Mouse (Mus musculus) heart, postnatal 4 days (tissue): ENCODE results near the gene Pip5kl1. TPM values are rescaled to one million over a fixed set of nuclear protein-coding genes. Genes with fewer than 3 reads are reported as not detected.

Source experiments
- DNase-seq: peaks from one replicate; pipeline ENCODE4 v3.0.0; 2021
- total RNA-seq, 2 experiments: library from RNA; stranded (reverse); gene quantifications; 2 replicates each; pipeline ENCODE4 v1.2.3; 2021

Pip5kl1 gene
- total RNA-seq, 2 experiments from 2014 or later = 0.26 TPM; not detected in 1

DNA sequence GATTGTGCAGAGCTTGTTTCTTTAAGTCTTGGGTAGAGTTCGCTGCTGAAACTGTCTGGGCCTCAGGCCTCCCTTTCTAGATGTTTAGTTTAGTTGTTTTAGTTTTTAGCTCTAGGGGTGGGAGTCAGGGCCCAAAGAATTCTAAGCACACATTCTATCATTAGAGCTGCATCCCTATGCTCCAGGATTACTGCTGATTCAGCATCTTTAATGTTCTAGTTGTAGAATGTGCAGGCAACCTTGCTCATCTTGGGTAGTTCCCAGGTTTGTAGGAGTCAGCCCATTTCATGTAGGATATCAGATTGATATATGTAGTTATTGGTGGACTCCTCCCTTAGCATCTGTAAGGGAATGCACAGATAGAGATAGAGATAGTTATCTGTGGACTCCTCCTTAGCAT lies 42.5 kb downstream of the Pip5kl1 start:
- DNase-seq = no peak

DNA sequence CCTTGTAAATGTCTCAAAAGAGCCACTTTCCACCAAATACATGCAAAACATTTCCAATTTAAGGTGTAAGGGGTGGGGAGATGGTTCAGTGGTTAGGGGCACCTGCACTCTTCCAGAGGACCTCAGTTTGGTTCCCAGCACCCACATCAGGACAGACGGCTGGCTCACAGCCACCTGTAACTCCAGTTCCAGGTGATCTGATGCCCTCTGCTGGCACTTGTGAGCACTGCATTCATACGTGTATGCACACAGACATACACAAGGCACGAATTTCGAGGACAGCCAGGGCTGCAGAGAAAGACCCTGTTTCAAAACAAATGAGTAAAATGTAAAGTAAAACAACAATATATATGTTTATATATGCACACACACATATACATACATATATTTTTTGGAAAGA lies 43.0 kb downstream of the Pip5kl1 start:
- peak; percentile 49 for DNase-seq

- no peak for DNase-seq
Observed at GRCm38 (mm10) chr2:32618051-32618450, 43.5 kb downstream of the Pip5kl1 start.

DNA sequence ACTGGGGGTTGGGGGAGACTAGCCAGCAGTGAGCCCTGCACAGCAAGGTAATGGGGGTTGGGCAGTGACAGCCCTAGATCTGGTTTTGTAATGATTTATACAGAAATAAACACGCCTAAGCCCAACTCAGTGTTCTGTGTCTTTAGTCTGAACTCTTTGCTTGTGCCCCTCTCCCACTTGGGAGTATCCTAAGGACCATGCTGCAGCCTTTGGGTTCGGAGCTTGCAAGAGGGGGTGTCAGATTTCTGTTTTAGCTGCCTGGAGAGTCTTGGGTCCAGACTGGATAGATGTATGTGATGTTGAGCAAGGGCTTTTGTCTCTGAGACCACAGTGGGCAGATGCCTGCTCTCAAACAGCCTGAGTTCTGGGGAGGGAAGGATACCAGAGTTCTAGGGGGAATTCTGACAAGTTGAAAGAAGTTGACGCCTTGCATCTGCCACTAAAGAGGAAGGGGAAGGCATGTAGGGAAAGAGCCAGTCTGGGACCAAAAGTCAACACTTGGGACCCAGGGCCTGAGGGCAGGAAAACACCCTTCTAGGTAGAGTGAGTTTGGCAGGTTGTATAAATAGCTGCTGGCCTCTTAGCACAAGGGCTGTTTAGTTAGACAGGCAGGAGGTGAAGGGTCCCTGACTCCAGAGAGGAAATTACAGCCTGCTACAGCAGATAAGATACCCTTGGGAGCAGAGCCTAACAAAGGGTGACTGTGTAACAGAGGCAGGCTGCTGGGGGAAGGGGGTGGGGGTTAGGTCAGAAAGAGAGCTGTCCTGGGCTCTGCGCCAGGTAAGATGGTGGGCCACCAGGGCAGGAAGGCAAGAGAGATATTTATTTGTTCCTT lies 46.3 kb downstream of the Pip5kl1 start:
- DNase-seq = peak; percentile 91

- DNase-seq = no peak
Observed at GRCm38 (mm10) chr2:32621517-32621859, 46.9 kb downstream of the Pip5kl1 start, which contains the start of gene Ak1. Ak1 (plus strand) TSS chr2:32621758.

- no peak for DNase-seq
Observed at GRCm38 (mm10) chr2:32624111-32624748, 49.6 kb downstream of the Pip5kl1 start.

DNA sequence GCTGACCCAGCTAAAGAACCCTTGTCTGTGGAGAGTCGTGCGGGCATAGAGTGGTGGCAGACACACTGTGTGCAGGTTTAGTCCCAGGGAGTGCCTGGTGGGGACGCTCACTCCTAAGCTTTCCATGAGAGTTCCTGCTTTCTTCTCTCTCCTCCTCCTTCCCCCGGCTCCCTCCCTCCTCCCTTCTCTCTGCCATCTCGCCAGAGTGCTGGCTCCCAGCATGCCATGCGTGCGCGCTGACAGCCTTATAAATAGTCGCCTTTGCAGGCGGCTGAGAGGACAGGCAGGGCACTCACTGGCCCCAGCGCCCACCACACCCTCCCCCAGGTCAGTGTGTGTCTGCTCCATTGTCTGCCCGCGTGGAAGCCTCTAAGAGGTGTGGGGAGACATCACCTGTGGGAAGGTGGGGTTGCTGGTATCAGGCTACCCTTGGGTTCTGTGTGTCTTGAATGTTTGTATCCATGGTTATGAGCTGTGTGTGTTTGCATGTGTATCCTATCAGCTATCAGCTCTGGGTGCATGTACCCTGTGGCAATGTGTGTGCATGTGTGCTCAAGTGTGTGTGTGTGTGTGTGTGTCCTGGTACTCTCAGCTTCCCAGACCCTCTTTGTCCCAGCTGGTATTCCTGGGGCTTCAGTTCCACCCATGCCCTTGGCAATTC lies 50.7 kb downstream of the Pip5kl1 start:
- DNase-seq = peak; percentile 89

DNA sequence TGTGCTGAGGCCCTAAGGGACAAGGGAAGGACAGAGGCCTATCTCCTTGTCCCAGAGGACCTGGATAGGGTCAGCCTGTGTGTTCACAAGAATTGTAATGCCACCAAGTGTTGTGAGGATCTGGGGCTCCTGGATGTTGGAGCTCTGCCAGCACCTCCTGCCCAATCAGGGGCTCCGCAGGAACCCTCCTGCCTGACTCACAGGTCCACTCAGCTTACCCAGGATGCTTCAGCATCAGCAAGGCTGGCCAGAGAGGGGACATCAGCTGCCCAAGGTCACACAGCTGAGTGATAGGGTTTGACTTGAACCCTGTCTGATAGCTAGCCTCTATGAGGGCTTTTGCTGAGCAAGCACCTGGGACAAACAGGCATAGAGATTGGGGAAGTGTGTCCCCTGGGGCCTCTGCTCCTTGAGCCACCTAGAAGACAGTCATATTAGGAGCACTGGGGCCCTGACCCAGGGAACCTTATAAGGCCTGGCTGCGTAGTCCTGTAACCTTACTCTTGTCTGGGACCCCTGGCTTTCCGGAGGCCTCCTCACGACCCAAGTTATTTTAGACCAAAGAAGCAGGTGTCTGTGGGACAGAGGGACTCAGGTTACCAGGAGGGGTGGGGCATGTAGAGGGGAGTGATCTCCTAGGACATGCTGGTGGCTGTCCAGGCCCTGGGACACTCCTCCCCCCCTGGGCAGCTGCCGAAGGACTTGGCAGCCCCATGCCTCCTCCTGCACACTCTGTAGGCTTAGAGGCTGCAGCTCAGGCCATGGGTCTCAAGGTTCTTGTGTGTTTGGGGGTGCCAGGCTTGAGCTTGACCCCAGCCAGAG lies 51.5 kb downstream of the Pip5kl1 start:
- peak; percentile 83 for DNase-seq

- no peak for DNase-seq
Observed at GRCm38 (mm10) chr2:32627266-32628043, 52.9 kb downstream of the Pip5kl1 start.

DNA sequence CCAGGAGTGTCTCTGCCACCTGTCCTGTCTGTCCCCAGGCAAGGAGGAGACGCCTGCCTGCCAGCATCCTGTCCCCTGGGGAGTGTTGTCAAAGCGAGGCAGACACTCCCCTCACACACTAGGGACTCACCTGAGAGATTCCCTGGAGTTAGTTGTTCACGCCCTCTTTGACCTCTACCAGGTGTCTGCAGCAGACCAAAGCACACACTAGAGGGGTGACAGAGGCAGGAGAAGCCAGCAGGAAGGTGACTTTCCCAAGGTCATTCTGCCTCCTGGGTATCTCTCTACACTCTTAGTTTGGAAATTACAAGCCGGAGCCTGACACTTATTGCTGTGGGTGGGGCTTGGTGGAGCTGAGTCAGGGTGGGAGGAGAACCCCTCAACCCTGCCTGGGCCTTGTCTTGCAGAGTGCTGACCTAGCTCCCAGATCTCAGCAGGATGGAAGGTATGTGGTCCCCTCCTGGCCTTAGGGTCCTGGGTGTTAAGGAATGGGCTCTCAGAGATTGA lies 53.5 kb downstream of the Pip5kl1 start:
- no peak for DNase-seq

DNA sequence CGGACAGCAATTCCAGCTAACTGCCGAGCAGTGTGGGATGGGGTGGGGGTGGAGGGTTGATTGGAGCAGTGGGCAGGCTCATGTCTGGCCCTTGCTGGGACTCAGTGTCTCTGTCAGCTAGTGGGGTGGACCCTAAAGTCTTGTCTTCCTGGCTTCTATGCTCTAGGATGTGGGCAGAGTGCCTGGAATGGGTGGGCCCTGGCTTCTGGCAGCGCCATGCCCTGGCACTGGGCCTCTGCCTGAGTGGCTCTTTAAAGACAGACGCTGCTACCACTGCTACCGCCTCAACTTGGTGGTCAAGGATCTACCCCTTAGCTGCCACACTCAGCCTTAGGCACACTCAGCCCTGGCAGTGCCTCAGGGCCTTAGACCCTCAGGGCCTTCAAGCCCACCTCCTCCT lies 54.1 kb downstream of the Pip5kl1 start:
- DNase-seq = peak; percentile 91

GRCm38 (mm10) chr2:32629276-32629976 lies 54.8 kb downstream of the Pip5kl1 start:
- DNase-seq = peak; percentile 69

GRCm38 (mm10) chr2:32630036-32630435 lies 55.4 kb downstream of the Pip5kl1 start:
- no peak for DNase-seq

- DNase-seq = no peak
Observed at GRCm38 (mm10) chr2:32631046-32631445, 56.4 kb downstream of the Pip5kl1 start.

- peak; percentile 90 for DNase-seq
Observed at GRCm38 (mm10) chr2:32631737-32632394, 57.3 kb downstream of the Pip5kl1 start.

Other genes with a start within 250 kb of the Pip5kl1 start
- gene Ciz1, start 222.5 kb upstream of the Pip5kl1 start, total RNA-seq = 10 to 100 TPM; 34.5 to 48.3 TPM
- gene Dnm1, start 221.5 kb upstream of the Pip5kl1 start, total RNA-seq = 1 to 10 TPM; 9.0 to 9.6 TPM
- gene 1110008P14Rik, start 192.9 kb upstream of the Pip5kl1 start, total RNA-seq = 10 to 100 TPM; 43.7 to 47.6 TPM
- gene Lcn2, start 186.5 kb upstream of the Pip5kl1 start, total RNA-seq = 1 to 10 TPM; 3.1 to 3.4 TPM
- 10 to 100 TPM; 59.7 to 60.2 TPM for gene Ptges2, start 178.9 kb upstream of the Pip5kl1 start, total RNA-seq
- gene Naif1, start 124.3 kb upstream of the Pip5kl1 start, total RNA-seq = 1 to 10 TPM; 3.5 to 3.6 TPM
- gene Slc25a25, start 123.4 kb upstream of the Pip5kl1 start, total RNA-seq = 10 to 100 TPM; 16.4 to 22.2 TPM
- gene Fam102a, start 39.5 kb upstream of the Pip5kl1 start, total RNA-seq = 10 to 100 TPM in 1 of 2 experiments, 1 to 10 TPM in 1; 9.9 to 11.0 TPM
- gene Dpm2, start 3.9 kb upstream of the Pip5kl1 start, total RNA-seq = 10 to 100 TPM; 32.5 to 34.4 TPM
- gene 9430097D07Rik, start 887 bp downstream of the Pip5kl1 start, total RNA-seq = not detected
- gene St6galnac4, start 12.3 kb downstream of the Pip5kl1 start, total RNA-seq = 10 to 100 TPM; 31.6 to 38.6 TPM
- gene St6galnac6, start 24.9 kb downstream of the Pip5kl1 start, total RNA-seq = 10 to 100 TPM; 77.5 to 82.7 TPM
- gene Ak1, start 47.0 kb downstream of the Pip5kl1 start, total RNA-seq = 100 to 1,000 TPM; 405 to 424 TPM
- 100 to 1,000 TPM; 149 to 162 TPM for gene Eng, start 71.8 kb downstream of the Pip5kl1 start, total RNA-seq
- gene Fpgs, start 129.3 kb downstream of the Pip5kl1 start, total RNA-seq = 10 to 100 TPM; 10.5 to 12.5 TPM
- gene Cdk9, start 138.3 kb downstream of the Pip5kl1 start, total RNA-seq = 10 to 100 TPM; 38.2 to 46.0 TPM
- 10 to 100 TPM; 38.2 to 41.4 TPM for gene Sh2d3c, start 146.3 kb downstream of the Pip5kl1 start, total RNA-seq
- gene 6330409D20Rik, start 166.2 kb downstream of the Pip5kl1 start, total RNA-seq = not detected
- 10 to 100 TPM; 16.7 to 18.6 TPM for gene Tor2a, start 182.4 kb downstream of the Pip5kl1 start, total RNA-seq
- gene Ttc16, start 200.8 kb downstream of the Pip5kl1 start, total RNA-seq = under 1 TPM; 0.09 to 0.36 TPM
- 1 to 10 TPM; 3.0 to 5.4 TPM for gene Ptrh1, start 201.0 kb downstream of the Pip5kl1 start, total RNA-seq
- gene Cfap157, start 209.6 kb downstream of the Pip5kl1 start, total RNA-seq = not detected